Mouse (Mus musculus) granulocyte monocyte progenitor cell, adult 5-6 weeks (primary cell): ENCODE results near the gene Fam185a. TPM values are rescaled to one million over a fixed set of nuclear protein-coding genes. Genes with fewer than 3 reads are reported as not detected.
A peak's percentile ranks its signal among the peaks of the same experiment; 100 is the strongest.

ENCODE experiments used
- ATAC-seq: replicated peaks from 2 replicates; pipeline ENCODE4 v1.8.0; 2016; ENCODE audit warnings: mild to moderate bottlenecking, moderate TSS enrichment, inconsistent platforms; ENCODE audit not compliant: poor library complexity, severe bottlenecking
- total RNA-seq, 2 experiments: library from RNA; stranded (forward) in 1 of 2; stranded (reverse) in 1 of 2; fragments of 200-712, 200-1000 nt in 1 of 2; fragments of >200 nt in 1 of 2; fragmentation: Nextera tagmentation in 1 of 2; gene quantifications; 2 replicates each; pipeline ENCODE4 v1.2.3; 2014 to 2017

The Fam185a gene
- total RNA-seq (2014; fragmentation: Nextera tagmentation) (6.7 and 10.9 TPM in 2 replicates), total RNA-seq (2017) (7.4 and 13.1 TPM in 2 replicates)

GRCm38 (mm10) chr5:21424614-21425602 lies at the start of gene Fam185a, which contains the start of gene Ccdc146:
TSS of gene Fam185a (plus strand) at chr5:21424958.
TSS of gene Ccdc146 (minus strand) at chr5:21424677.
- ATAC-seq, result peak; percentile 98

- no peak for ATAC-seq
Observed at GRCm38 (mm10) chr5:21376935-21377334, 47.8 kb upstream of the Fam185a start.

- no peak for ATAC-seq
Observed at GRCm38 (mm10) chr5:21378397-21378796, 46.4 kb upstream of the Fam185a start.

- no peak for ATAC-seq
Observed at GRCm38 (mm10) chr5:21381986-21382385, 42.8 kb upstream of the Fam185a start.

GRCm38 (mm10) chr5:21382678-21383077 lies 42.1 kb upstream of the Fam185a start:
- ATAC-seq, result no peak

GRCm38 (mm10) chr5:21383392-21384251 lies 41.1 kb upstream of the Fam185a start:
- peak; percentile 22 for ATAC-seq

- no peak for ATAC-seq
Observed at GRCm38 (mm10) chr5:21384252-21384960, 40.4 kb upstream of the Fam185a start.

GRCm38 (mm10) chr5:21384976-21385375 lies 39.8 kb upstream of the Fam185a start:
- no peak for ATAC-seq

- ATAC-seq, result peak; percentile 78
Observed at GRCm38 (mm10) chr5:21386432-21386831, 38.3 kb upstream of the Fam185a start.

- ATAC-seq, result peak; percentile 33
Observed at GRCm38 (mm10) chr5:21387340-21387739, 37.4 kb upstream of the Fam185a start.

- ATAC-seq, result no peak
Observed at GRCm38 (mm10) chr5:21388855-21389254, 35.9 kb upstream of the Fam185a start.

GRCm38 (mm10) chr5:21391616-21392384 lies 33.0 kb upstream of the Fam185a start:
- ATAC-seq, result no peak

GRCm38 (mm10) chr5:21394562-21394961 lies 30.2 kb upstream of the Fam185a start:
- ATAC-seq, result no peak

GRCm38 (mm10) chr5:21395205-21395840 lies 29.4 kb upstream of the Fam185a start:
- peak; percentile 85 for ATAC-seq

- ATAC-seq, result peak; percentile 91
Observed at GRCm38 (mm10) chr5:21411261-21411666, 13.5 kb upstream of the Fam185a start.

- peak; percentile 82 for ATAC-seq
Observed at GRCm38 (mm10) chr5:21412056-21412455, 12.7 kb upstream of the Fam185a start.

- no peak for ATAC-seq
Observed at GRCm38 (mm10) chr5:21413322-21413721, 11.4 kb upstream of the Fam185a start.

GRCm38 (mm10) chr5:21414116-21414820 lies 10.5 kb upstream of the Fam185a start:
- peak; percentile 12; the same call in 1 of the 2 replicates for ATAC-seq
